Mouse (Mus musculus) bone marrow macrophage, adult 2 months (primary cell): ENCODE measurements around the gene Dpp6.

Experiments
- CTCF ChIP-seq: IDR thresholded peaks from 2 replicates; pipeline ENCODE4 v1.5.1; 2012; ENCODE audit warnings: low read depth, mild to moderate bottlenecking, low read length, moderate library complexity
- POLR2A ChIP-seq: IDR thresholded peaks from 2 replicates; pipeline ENCODE4 v1.6.1; 2012; ENCODE audit warnings: mild to moderate bottlenecking, low read depth, low read length, borderline replicate concordance

- TF ChIP-seq POLR2A (no peak), CTCF (no peak)
Measured at GRCm38 (mm10) chr5:27010582-27010981, 193.6 kb downstream of the Dpp6 start.
